Mouse (Mus musculus) left cerebral cortex, adult 9 months (tissue): ENCODE measurements around the gene Hdgfl2.
A peak's percentile ranks its signal among the peaks of the same experiment; 100 is the strongest.

Source experiments
- DNase-seq, 2 experiments: peaks; one replicate each; pipeline ENCODE4 v3.0.0; 2022; ENCODE audit warnings: low spot score in 2 of 2

Gene Hdgfl2

DNA sequence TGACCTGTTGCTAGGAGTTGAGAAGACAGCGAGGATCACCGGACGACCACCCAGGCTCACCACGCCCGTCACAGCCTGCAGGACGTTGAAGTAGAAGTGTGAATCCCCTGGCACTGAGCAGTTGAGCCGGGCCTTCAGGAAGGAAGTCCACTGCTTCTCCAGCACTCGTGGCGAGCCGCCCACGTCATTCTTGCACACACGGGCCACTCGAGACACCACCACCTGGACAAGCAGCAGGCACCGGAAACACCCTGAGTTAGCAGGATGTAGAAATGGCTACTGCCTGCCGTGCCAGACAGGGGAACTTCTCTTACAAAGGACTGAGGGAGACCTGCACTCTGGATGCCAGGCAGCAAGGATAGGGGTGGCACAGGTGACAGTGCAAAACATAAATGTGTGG is 48.8 kb downstream of the Hdgfl2 start:
- DNase-seq = no peak

- DNase-seq = no peak
Measured at GRCm38 (mm10) chr17:56131136-56131535, 51.7 kb downstream of the Hdgfl2 start.

- DNase-seq = peak in 1 of 2 experiments; percentile 75
Measured at GRCm38 (mm10) chr17:56131814-56132213, 52.4 kb downstream of the Hdgfl2 start.

- peak in 1 of 2 experiments; percentile 69 for DNase-seq
Measured at GRCm38 (mm10) chr17:56132661-56133060, 53.2 kb downstream of the Hdgfl2 start.

DNA sequence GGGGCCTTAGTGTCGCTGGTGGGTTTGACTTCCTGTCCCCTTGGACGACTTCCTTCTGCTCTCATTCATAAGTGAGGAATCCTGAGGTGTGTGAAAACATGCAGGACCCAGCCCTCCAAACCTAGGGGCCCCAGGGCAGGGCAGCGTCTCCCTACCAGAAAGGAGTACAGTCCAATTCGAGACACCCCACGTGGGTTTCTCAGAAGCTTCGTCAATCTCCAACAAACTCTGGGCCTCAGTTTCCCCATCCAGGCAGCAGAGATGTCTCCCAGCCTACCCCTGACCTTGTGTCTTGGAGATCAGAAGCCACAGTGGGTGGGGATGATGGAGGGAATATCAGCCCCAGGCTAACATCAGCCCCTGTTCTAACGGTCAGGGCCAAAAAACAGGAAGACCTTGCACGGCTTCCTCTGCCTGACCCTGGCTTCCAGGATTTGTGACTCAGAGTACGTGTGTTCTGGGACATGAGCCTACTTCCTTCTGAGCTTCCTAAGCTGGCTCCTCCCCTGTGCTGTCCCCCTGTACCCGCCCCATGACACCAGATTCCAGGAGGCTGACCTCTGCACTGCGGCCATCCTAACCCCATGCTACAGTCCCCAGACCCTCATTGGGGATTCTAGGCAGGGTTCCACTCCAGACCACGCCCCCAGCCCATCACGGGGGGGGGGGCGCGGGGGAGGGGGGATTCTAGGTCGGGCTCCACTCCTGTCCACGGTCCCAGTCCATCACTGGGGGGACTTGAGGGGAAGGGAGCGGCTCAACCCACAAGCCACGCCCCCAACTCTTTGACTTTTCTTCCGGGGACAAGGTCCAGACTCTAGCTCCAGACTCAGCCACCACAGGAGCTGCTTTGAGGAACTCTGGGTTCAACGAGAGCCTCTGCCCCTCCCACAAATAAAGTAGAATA is 54.3 kb downstream of the Hdgfl2 start:
- no peak for DNase-seq

GRCm38 (mm10) chr17:56134463-56134971 is 55.1 kb downstream of the Hdgfl2 start:
- DNase-seq = peak in 1 of 2 experiments; percentile 60

DNA sequence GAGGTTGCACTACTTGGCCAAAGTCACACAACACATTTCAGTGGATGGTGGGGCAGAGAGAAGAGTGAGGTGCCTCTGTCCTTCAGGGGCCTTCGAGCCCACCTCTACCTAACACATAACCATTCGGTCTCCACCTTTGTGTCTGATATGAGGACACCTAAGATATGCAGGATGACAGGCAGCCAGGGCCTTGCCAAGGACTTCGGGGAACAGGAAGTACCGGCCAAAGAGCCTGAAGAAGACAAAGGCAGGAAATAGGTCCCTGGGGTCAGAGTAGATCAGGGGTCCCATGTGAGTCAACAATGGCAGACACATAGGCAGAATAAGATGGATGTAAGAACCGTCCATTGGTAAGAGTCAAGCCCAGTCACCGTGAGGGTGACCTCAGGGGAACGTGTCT is 57.1 kb downstream of the Hdgfl2 start:
- DNase-seq = no peak

DNA sequence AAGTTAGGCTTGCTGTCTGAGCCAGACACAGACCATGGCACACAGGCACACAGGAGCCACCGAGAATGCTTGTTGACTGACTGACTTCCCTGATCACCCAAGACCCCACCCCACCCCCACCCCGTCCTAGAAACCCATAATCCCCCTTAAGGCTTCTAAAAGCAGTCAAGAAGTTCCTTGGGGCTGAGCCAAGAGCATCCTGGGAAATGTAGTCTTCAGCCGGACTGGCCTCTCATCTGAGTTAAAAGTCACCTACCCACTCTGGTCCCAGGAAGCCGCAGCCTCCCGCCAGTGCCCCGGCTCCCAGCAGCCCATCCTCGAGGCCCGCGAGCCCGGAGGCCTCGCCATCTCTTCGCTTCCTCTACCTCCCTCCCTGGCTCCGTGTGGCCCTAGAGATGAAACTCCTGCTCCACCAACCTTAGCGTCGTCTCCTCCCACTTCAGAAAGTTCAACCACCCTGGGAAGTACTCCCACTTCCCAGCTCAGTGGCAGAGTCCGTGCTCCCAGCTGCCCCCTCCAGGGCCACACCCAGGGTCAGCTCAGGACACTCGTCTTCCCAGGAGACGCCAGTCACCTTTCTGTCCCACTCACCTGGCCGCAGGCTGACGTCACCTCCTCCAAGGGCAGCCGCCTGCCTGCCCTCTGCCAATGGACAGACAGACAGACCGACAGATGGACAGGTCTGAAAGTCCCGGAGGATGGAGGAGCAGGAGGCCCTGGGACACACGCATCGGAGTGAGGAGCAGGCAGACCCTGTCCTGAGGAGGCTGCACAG is 58.6 kb downstream of the Hdgfl2 start:
- DNase-seq = no peak

DNA sequence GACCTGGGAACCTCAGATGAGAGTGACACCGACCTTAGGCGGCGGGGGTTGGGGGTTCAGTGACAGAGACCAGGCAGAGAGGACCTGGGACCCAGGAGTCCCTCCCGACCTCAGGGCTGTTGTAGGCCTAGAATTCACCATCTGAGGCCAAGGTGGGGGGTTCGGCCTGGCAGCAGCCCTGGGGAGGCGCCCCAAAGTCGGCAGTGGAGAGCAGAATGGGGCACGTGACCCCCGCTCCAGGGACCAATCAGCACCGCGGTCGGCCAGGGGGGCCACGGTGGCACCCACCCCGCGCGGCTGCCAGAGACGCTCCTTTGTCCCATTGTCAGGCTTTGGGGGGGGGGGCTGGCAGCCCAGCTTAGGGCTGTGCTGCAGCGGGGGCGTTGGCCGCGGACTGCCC is 59.9 kb downstream of the Hdgfl2 start:
- no peak for DNase-seq

DNA sequence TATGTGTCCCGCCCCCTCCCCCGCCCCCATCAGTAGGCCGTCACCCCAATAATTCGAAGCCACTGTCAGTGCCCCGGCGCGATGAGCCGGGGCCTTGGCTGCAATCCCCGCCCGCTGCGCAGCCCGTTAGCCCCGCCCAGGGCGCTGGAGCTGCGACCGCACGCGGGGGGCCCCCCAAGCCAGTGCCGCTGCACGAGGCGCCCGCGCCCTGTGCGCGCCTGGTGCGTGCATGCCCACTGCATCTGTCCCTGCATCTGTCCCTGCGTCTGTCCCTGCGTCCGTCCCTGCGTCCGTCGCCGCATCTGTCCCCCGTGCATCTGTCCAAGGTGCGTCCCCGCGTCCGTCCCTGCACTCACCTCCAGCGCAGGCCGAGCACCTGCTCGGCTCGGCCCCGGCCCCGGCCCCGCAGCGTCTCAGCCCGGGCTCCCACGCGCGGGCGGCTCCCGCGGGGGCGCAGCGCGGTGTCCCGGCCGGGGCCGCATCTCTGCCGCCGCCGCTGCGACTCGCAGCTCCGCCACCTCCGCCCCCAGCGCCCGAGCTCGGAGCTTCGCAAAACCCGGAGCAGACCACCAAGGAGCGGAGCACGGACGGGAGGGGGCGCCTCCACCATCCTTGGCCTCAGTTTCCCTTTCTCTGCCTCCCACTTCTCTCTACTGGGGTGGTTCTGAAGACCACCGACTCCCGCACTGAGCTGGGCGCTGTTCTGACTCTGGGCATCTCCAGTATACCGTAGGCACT is 60.6 kb downstream of the Hdgfl2 start, which contains the start of gene Sema6b:
Sema6b (minus strand) TSS at position 486 of the 738 bp plus-strand sequence.
- peak in 1 of 2 experiments; percentile 70 for DNase-seq

GRCm38 (mm10) chr17:56141702-56142605 is 62.5 kb downstream of the Hdgfl2 start:
- peak in 1 of 2 experiments; percentile 66 for DNase-seq

GRCm38 (mm10) chr17:56144546-56144945 is 65.1 kb downstream of the Hdgfl2 start:
- no peak for DNase-seq

- DNase-seq = no peak
Measured at GRCm38 (mm10) chr17:56146131-56146530, 66.7 kb downstream of the Hdgfl2 start.

DNA sequence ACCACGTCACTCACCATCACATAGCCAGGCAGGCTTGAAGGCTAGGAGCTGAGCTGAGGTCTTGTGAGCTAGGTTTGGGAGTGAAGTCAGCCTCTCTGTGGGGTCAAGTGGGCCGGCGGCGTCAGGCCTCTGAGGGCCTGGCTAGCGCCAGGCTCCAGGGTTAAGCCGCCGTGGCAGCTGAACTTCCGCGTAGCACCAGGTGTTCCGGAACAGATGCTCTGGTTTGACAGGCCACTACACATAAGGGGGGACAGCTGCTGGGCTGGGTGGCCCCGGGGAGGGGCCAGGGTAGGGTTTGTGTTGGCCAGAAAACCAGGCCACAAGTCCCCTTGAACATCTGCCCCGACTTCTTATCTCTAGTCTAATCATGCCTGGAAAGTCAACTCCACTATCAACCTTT is 68.0 kb downstream of the Hdgfl2 start:
- no peak for DNase-seq

DNA sequence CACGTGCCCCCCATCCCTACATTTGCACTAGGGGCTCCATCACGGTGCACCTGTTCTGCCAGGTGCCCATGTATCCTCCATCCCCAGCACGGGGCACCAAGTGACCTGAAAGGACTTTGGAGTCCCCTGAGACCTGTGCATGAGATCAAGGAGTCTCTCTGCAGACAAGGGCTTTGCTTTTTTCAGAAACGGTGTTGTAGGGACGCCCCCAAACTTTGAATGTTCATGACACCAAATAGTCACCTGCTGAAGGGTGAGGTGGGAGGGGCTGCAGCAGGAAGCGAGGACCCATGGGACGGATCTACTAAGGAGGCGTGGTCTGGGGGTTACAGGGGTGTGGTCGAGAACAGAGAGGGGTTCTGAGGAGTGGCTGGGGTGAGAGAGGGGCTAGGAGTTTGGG is 68.8 kb downstream of the Hdgfl2 start:
- no peak for DNase-seq

- DNase-seq = no peak
Measured at GRCm38 (mm10) chr17:56148790-56149618, 69.6 kb downstream of the Hdgfl2 start.

- DNase-seq = no peak
Measured at GRCm38 (mm10) chr17:56149897-56150296, 70.5 kb downstream of the Hdgfl2 start.
